Mouse (Mus musculus) layer of hippocampus, adult 2 months (tissue): ENCODE results near the gene Olfr1254. TPM values are rescaled to one million over a fixed set of nuclear protein-coding genes. Genes with fewer than 3 reads are reported as not detected.

Experiments
- DNase-seq, 2 experiments: peaks; one replicate each; pipeline ENCODE4 v3.0.0; 2022; ENCODE audit warnings: low spot score in 2 of 2
- H3K27ac ChIP-seq: fragments of 200-600 bp; 2 replicates; pipeline ENCODE4 v1.8.1; 2022
- H3K4me3 ChIP-seq: fragments of 200-600 bp; 2 replicates; pipeline ENCODE4 v1.8.1; 2022; ENCODE audit warnings: mild to moderate bottlenecking
- CTCF ChIP-seq: fragments of 200-600 bp; conservative IDR thresholded peaks from 2 replicates; pipeline ENCODE4 v1.8.1; 2022; ENCODE audit warnings: antibody characterized with exemption, mild to moderate bottlenecking, moderate library complexity
- long read RNA-seq, 2 experiments: library from polyadenylated mRNA; stranded (forward); transcript quantifications; one replicate each; pipeline ENCODE4 v2.0.0; 2021; ENCODE audit warnings: borderline mapping rate in 2 of 2
- total RNA-seq, 2 experiments: library from RNA; stranded (reverse); gene quantifications; 2 replicates each; pipeline ENCODE4 v1.2.3; 2021

Olfr1254 gene
- not detected for total RNA-seq
- long read RNA-seq, experiment 1, result 0 reads
- long read RNA-seq, experiment 2, result 0 reads

DNA sequence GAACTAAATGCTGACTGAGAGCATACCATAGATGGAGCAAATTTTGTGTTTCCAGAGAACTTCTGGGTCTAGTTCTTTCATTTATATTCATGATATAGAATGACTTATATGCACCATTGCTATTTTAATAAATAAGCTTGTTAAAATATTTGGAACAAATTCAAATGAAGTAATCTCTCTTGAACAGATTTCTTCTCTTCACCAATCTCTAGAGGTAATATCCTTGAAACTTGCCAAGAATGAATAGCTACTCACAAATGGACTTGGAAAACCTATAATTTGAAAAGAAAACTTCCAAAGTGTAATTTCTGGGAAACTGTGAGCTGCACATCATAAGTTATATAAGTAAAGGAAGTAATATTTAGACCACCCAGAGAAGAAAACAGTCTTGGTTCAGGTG, at the start of gene Olfr1254:
Olfr1254 (minus strand) TSS at position 101 of the 400 bp plus-strand sequence.
- Histone ChIP-seq H3K4me3 (no peak within 1 kb of the TSS), H3K27ac (no peak within 1 kb of the TSS)
- no peak for TF ChIP-seq CTCF
- DNase-seq, result no peak

DNA sequence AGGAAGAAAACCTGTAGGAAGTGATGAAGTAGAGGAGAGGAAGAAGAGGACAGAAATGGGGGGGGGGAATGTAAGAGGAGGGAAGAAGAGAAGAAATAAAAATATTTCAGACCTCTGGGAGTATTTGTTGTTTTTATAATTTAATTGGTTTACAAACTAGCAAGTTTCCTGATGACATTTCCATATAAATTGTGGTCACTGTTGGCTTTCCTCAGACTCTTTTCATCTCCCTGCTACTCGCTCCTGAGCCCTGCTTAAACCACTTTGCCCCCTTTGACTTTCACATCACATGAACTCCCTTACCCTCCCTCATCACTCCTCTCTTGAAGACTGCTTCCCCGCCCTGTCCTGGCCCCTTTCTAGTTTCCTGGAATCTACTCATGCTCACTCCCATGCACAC, 48.0 kb upstream of the Olfr1254 start, which contains the start of gene Olfr1256:
Olfr1256 (minus strand) TSS at position 101 of the 400 bp plus-strand sequence.
- Histone ChIP-seq H3K27ac (no peak within 1 kb of the TSS), H3K4me3 (no peak within 1 kb of the TSS)
- no peak for TF ChIP-seq CTCF
- DNase-seq, result no peak

DNA sequence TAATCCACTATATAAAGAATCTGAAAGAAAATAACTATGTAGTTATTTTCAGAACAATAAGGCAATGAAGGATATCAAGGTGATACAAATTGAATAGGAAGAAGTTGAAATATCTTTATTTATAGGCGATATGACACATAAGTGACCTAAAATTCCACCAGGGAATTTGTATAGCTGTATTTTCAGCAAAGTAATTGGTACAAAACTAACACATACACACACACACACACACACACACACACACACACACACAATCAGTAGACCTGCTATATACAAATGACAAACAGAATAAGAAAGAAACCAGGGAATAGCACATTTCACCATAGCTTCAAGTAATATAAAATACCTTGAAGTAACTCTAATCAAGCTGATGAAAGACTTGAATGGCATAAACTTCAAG, 26.8 kb upstream of the Olfr1254 start:
- DNase-seq, result no peak
- Histone ChIP-seq H3K4me3 (no peak overlapping the region), H3K27ac (no peak overlapping the region)
- TF ChIP-seq CTCF, result no peak

DNA sequence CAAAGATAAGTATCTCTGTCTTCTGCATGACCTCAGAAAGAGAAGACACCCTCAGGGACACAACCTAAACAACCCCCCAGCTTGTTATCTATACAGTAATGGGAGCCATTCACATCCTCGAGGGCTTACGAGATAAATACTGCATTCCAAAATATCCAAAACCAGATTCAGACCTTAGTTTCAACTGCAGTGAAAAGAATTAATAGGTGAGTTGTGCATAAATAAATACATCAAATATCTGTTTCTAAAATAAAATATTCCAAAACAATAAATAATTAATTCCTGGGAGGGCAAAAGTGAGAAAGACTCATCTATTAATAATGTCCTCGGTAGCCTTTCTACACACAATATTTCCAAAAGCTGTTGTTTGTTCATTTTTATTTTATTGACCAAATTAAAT, 18.3 kb upstream of the Olfr1254 start, which contains the start of gene Olfr1255:
Olfr1255 (plus strand) TSS at position 301 of the 400 bp plus-strand sequence.
- DNase-seq, result no peak
- no peak within 1 kb of the TSS for H3K27ac ChIP-seq
- H3K4me3 ChIP-seq, result no peak within 1 kb of the TSS
- TF ChIP-seq CTCF, result no peak

DNA sequence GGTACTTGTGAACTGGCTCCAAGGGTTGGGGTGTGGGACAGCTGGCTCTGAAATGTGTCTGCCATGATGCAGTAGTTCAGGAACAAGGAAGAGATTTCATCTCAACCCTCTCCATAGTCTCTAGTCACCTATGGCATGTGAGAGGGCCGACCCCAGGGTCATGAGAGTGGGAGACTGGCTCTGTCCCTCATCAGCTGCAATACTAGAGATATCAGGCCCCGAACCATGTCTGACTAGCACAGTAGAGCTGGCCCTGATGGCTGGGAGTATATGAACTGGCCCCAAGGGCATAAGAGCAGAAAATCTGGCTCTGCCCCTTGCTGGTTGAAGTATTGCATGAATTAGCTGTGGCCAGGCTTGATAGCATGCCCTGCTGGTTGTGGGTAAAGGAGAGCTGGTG, 17.3 kb upstream of the Olfr1254 start:
- no peak for DNase-seq
- H3K27ac ChIP-seq, result no peak overlapping the region
- H3K4me3 ChIP-seq, result no peak overlapping the region
- TF ChIP-seq CTCF, result no peak

DNA sequence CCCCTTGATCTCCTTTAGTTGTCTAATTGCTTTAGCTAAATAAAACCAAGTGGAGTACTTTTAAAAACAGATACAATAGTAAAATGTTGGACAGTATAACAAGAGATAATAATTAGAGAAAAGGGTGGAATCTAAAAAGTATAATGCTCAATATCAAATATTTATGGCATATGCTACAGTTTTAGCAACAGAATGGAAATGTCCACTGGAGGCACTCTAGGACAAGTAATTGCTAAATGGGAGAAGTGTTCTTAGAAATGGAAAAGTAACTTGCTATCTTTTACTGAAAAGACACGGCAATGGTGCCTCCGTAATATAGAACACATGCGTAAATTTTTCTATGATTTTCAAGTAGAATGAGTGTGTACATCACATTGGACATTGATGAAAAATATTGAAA, 6.2 kb upstream of the Olfr1254 start:
- no peak for DNase-seq
- Histone ChIP-seq H3K4me3 (no peak overlapping the region), H3K27ac (no peak overlapping the region)
- peak; percentile 64 for TF ChIP-seq CTCF

DNA sequence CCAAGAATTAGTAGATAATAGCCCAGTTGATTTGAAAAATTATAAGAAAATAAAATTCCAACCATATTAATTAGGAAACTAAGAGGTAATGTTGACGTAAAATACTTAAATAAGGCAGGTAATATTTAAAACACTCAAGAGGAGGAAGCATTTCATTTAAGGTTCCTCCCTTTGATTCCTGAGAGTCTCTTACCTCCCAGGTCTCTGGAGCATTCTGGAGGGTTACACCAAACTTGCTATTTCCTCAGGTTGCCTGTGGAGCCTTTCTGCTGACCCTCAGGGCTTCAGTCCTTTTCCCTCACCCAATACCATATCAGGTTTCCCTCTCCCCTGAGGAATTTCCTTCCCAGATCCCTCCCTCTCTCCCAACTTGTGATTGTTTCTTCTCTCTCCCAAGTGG, 36.4 kb downstream of the Olfr1254 start, which contains the start of gene Olfr1253:
Olfr1253 (minus strand) TSS at position 101 of the 400 bp plus-strand sequence.
- no peak for TF ChIP-seq CTCF

More for the DNA sequence above, 36.4 kb downstream of the Olfr1254 start, which contains the start of gene Olfr1253:
- DNase-seq, result no peak
- H3K27ac ChIP-seq, result no peak within 1 kb of the TSS
- H3K4me3 ChIP-seq, result no peak within 1 kb of the TSS

Other genes with a start within 250 kb of the Olfr1254 start
- gene Olfr1245, start 215.2 kb downstream of the Olfr1254 start, total RNA-seq, result not detected
- not detected for gene Olfr1246, start 200.5 kb downstream of the Olfr1254 start, total RNA-seq
- gene Olfr1247, start 179.5 kb downstream of the Olfr1254 start, total RNA-seq, result under 1 TPM; 0.10 TPM
- gene Olfr1248, start 175.4 kb downstream of the Olfr1254 start, total RNA-seq, result not detected
- gene Olfr1249, start 158.6 kb downstream of the Olfr1254 start, total RNA-seq, result not detected
- not detected for gene Olfr1250, start 132.2 kb downstream of the Olfr1254 start, total RNA-seq
- gene Olfr1251, start 121.7 kb downstream of the Olfr1254 start, total RNA-seq, result not detected
- not detected for gene Olfr1252, start 68.6 kb downstream of the Olfr1254 start, total RNA-seq
- not detected for gene Olfr1253, start 36.5 kb downstream of the Olfr1254 start, total RNA-seq
- not detected for gene Olfr1255, start 18.4 kb upstream of the Olfr1254 start, total RNA-seq
- not detected for gene Olfr1256, start 47.9 kb upstream of the Olfr1254 start, total RNA-seq
- gene Olfr48, start 54.6 kb upstream of the Olfr1254 start, total RNA-seq, result not detected
- not detected for gene Olfr1257, start 84.8 kb upstream of the Olfr1254 start, total RNA-seq
- gene Olfr1258, start 133.7 kb upstream of the Olfr1254 start, total RNA-seq, result not detected
- not detected for gene Olfr1259, start 155.0 kb upstream of the Olfr1254 start, total RNA-seq
- gene Olfr1260, start 180.7 kb upstream of the Olfr1254 start, total RNA-seq, result not detected
- not detected for gene Olfr1261, start 197.6 kb upstream of the Olfr1254 start, total RNA-seq
- gene Olfr1262, start 206.5 kb upstream of the Olfr1254 start, total RNA-seq, result not detected
- gene Olfr1263, start 218.5 kb upstream of the Olfr1254 start, total RNA-seq, result not detected
- not detected for gene Olfr1264, start 232.0 kb upstream of the Olfr1254 start, total RNA-seq
- gene Olfr1265, start 241.7 kb upstream of the Olfr1254 start, total RNA-seq, result not detected